Mouse (Mus musculus) telencephalon, adult 2 months (tissue): ENCODE measurements at regions not wholly inside any gene's neighbourhood (a gene's known extent, or its start where the extent isn't known, plus 50 kb on each side); places are given as distances from the start of the nearest gene placed in this dataset.

Experiments used
- DNase-seq: peaks from one replicate; pipeline ENCODE4 v3.0.0-alpha.2; 2011; ENCODE audit warnings: low read depth, low spot score

GRCm38 (mm10) chr4:149844971-149845370 lies 70.9 kb upstream of the Slc25a33 start:
- no peak for DNase-seq

- no peak for DNase-seq
These were observed 69.7 kb upstream of the Slc25a33 start for GRCm38 (mm10) chr4:149843736-149844135.

GRCm38 (mm10) chr4:149842906-149843305 lies 68.8 kb upstream of the Slc25a33 start:
- no peak for DNase-seq

- DNase-seq: no peak
These were observed 67.8 kb upstream of the Slc25a33 start for GRCm38 (mm10) chr4:149841856-149842255.

GRCm38 (mm10) chr4:149840511-149841292 lies 66.6 kb upstream of the Slc25a33 start:
- peak; percentile 89 for DNase-seq

GRCm38 (mm10) chr4:149838682-149839081 lies 64.6 kb upstream of the Slc25a33 start:
- no peak for DNase-seq

GRCm38 (mm10) chr4:149834646-149835156 lies 60.6 kb upstream of the Slc25a33 start:
- no peak for DNase-seq

- DNase-seq: no peak
These were observed 58.5 kb upstream of the Slc25a33 start for GRCm38 (mm10) chr4:149832446-149833101.

- no peak for DNase-seq
These were observed 56.6 kb upstream of the Slc25a33 start for GRCm38 (mm10) chr4:149830551-149831192.

- DNase-seq: no peak
These were observed 55.9 kb upstream of the Slc25a33 start for GRCm38 (mm10) chr4:149829964-149830363.

- no peak for DNase-seq
These were observed 53.7 kb upstream of the Slc25a33 start for GRCm38 (mm10) chr4:149827784-149828183.
